Mouse (Mus musculus): ENCODE measurements at regions not wholly inside any gene's neighbourhood (a gene's known extent, or its start where the extent isn't known, plus 50 kb on each side); places are given as distances from the start of the nearest gene placed in this dataset.

- Histone ChIP-seq H3K27ac (ENCODE audit: insufficient read depth, low read depth, low read length) (no peak overlapping the region), H3K4me3 (ENCODE audit: insufficient read depth, low read depth, low read length) (no peak overlapping the region), H3K4me1 (ENCODE audit: control insufficient read depth, insufficient read depth, low read length) (no peaks in the 10 kb centered on the region)
- WGBS = 60% methylated on average over 10 of the region's 10 CpGs
- TF ChIP-seq CTCF (IDR thresholded peaks at IDR 0.05; ENCODE audit: insufficient read depth, low read depth, low read length) (no peak), POLR2A (IDR thresholded peaks at IDR 0.05; ENCODE audit: insufficient read depth, low read depth, low read length) (no peak)
Measured at GRCm38 (mm10) chr16:50841205-50841604, 250.3 kb upstream of the Ccdc54 start.

- H3K4me1 ChIP-seq (ENCODE audit: control insufficient read depth, insufficient read depth, low read length) = no peaks in the 10 kb centered on the region
- TF ChIP-seq POLR2A (IDR thresholded peaks at IDR 0.05; ENCODE audit: insufficient read depth, low read depth, low read length) (no peak), CTCF (IDR thresholded peaks at IDR 0.05; ENCODE audit: insufficient read depth, low read depth, low read length) (no peak)
- no peak overlapping the region for H3K27ac ChIP-seq (ENCODE audit: insufficient read depth, low read depth, low read length)
- H3K4me3 ChIP-seq (ENCODE audit: insufficient read depth, low read depth, low read length) = no peak overlapping the region
- 79% methylated on average over 9 of the region's 9 CpGs for WGBS
Measured at GRCm38 (mm10) chr16:50839665-50840064, 248.7 kb upstream of the Ccdc54 start.

GRCm38 (mm10) chr16:50837416-50837815 lies 246.5 kb upstream of the Ccdc54 start:
- no peak overlapping the region for H3K4me3 ChIP-seq (ENCODE audit: insufficient read depth, low read depth, low read length)
- H3K4me1 ChIP-seq (ENCODE audit: control insufficient read depth, insufficient read depth, low read length) = no peaks in the 10 kb centered on the region
- H3K27ac ChIP-seq (ENCODE audit: insufficient read depth, low read depth, low read length) = no peak overlapping the region
- TF ChIP-seq CTCF (IDR thresholded peaks at IDR 0.05; ENCODE audit: insufficient read depth, low read depth, low read length) (no peak), POLR2A (IDR thresholded peaks at IDR 0.05; ENCODE audit: insufficient read depth, low read depth, low read length) (no peak)
- 84% methylated on average over 9 of the region's 9 CpGs for WGBS

- TF ChIP-seq CTCF (IDR thresholded peaks at IDR 0.05; ENCODE audit: insufficient read depth, low read depth, low read length) (no peak), POLR2A (IDR thresholded peaks at IDR 0.05; ENCODE audit: insufficient read depth, low read depth, low read length) (no peak)
- H3K4me1 ChIP-seq (ENCODE audit: control insufficient read depth, insufficient read depth, low read length) = no peaks in the 10 kb centered on the region
- no peak overlapping the region for H3K27ac ChIP-seq (ENCODE audit: insufficient read depth, low read depth, low read length)
- H3K4me3 ChIP-seq (ENCODE audit: insufficient read depth, low read depth, low read length) = no peak overlapping the region
- 67% methylated on average over 4 of the region's 4 CpGs for WGBS
Measured at GRCm38 (mm10) chr16:50836457-50836856, 245.5 kb upstream of the Ccdc54 start.

GRCm38 (mm10) chr16:50833357-50833756 lies 242.4 kb upstream of the Ccdc54 start:
- TF ChIP-seq POLR2A (IDR thresholded peaks at IDR 0.05; ENCODE audit: insufficient read depth, low read depth, low read length) (no peak), CTCF (IDR thresholded peaks at IDR 0.05; ENCODE audit: insufficient read depth, low read depth, low read length) (no peak)
- Histone ChIP-seq H3K4me1 (ENCODE audit: control insufficient read depth, insufficient read depth, low read length) (no peaks in the 10 kb centered on the region), H3K4me3 (ENCODE audit: insufficient read depth, low read depth, low read length) (no peak overlapping the region), H3K27ac (ENCODE audit: insufficient read depth, low read depth, low read length) (no peak overlapping the region)
- WGBS = 94% methylated on average over 2 of the region's 2 CpGs

DNA sequence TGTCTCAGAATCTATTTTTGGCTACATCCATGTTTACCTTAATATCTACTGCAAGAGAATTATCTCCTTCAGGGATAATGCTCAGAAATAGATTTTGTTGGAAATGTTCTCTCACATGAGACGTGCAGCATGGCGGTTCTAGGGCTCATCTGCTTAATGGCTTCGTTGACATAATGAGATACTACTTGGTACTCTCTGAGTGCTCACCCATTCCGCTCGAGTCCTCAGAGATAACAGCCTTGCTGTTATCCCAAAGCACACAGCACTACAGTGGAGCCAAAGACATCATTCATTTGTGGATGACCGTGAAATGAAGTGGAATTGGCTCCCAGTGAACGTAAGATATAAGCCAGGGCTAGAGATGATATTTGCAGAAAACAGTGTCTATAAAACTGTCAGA lies 231.4 kb upstream of the Ccdc54 start:
- no peak overlapping the region for H3K4me3 ChIP-seq (ENCODE audit: insufficient read depth, low read depth, low read length)
- H3K4me1 ChIP-seq (ENCODE audit: control insufficient read depth, insufficient read depth, low read length) = no peaks in the 10 kb centered on the region
- WGBS = 67% methylated on average over 7 of the region's 7 CpGs
- no peak for TF ChIP-seq POLR2A (IDR thresholded peaks at IDR 0.05; ENCODE audit: insufficient read depth, low read depth, low read length)
- no peak for TF ChIP-seq CTCF (IDR thresholded peaks at IDR 0.05; ENCODE audit: insufficient read depth, low read depth, low read length)
- H3K27ac ChIP-seq (ENCODE audit: insufficient read depth, low read depth, low read length) = no peak overlapping the region

DNA sequence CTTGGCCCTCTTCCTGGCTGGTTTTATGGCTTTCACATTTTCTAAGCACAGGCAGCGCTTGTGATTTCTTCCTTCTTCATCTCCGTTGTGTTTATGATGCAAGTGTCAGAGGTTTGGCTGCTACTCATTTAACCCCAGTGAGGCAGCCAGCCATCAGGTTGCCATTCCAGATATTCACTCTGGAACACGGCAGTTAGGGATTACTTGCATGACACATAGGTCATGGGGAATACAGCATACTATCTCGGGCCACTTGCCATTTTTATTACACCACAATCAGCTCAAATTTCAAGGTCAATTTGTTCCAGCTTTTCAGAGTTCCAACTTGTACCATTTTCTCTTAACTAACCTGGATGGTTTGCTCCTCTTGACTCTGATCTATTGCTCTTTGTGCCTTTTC lies 223.7 kb upstream of the Ccdc54 start:
- no peaks in the 10 kb centered on the region for H3K4me1 ChIP-seq (ENCODE audit: control insufficient read depth, insufficient read depth, low read length)
- H3K4me3 ChIP-seq (ENCODE audit: insufficient read depth, low read depth, low read length) = no peak overlapping the region
- TF ChIP-seq CTCF (IDR thresholded peaks at IDR 0.05; ENCODE audit: insufficient read depth, low read depth, low read length) (no peak), POLR2A (IDR thresholded peaks at IDR 0.05; ENCODE audit: insufficient read depth, low read depth, low read length) (no peak)
- no peak overlapping the region for H3K27ac ChIP-seq (ENCODE audit: insufficient read depth, low read depth, low read length)
- 70% methylated on average over 4 of the region's 4 CpGs for WGBS

- no peaks in the 10 kb centered on the region for H3K4me1 ChIP-seq (ENCODE audit: control insufficient read depth, insufficient read depth, low read length)
- WGBS = 53% methylated on average over 10 of the region's 10 CpGs
- H3K4me3 ChIP-seq (ENCODE audit: insufficient read depth, low read depth, low read length) = no peak overlapping the region
- H3K27ac ChIP-seq (ENCODE audit: insufficient read depth, low read depth, low read length) = no peak overlapping the region
- TF ChIP-seq CTCF (IDR thresholded peaks at IDR 0.05; ENCODE audit: insufficient read depth, low read depth, low read length) (no peak), POLR2A (IDR thresholded peaks at IDR 0.05; ENCODE audit: insufficient read depth, low read depth, low read length) (no peak)
Measured at GRCm38 (mm10) chr16:50799145-50799794, 208.3 kb upstream of the Ccdc54 start.

DNA sequence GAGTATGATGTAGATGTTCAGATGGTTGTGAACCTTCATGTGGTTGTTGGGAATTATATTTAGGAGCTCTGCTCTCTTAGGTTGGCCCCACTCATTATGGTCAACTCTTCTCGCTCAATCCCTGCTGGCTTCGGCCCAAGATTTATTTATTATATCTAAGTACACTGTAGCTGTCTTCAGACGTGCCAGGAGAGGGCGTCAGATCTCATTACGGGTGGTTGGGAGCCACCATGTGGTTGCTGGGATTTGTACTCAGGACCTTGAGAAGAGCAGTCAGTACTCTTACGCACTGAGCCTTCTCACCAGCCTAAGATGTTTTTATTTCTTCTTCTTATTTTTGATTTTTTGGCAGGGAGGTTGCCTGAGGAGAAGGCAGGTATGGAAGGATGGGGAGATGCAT lies 207.1 kb upstream of the Ccdc54 start:
- 83% methylated on average over 6 of the region's 6 CpGs for WGBS
- no peak overlapping the region for H3K4me3 ChIP-seq (ENCODE audit: insufficient read depth, low read depth, low read length)
- TF ChIP-seq POLR2A (IDR thresholded peaks at IDR 0.05; ENCODE audit: insufficient read depth, low read depth, low read length) (no peak), CTCF (IDR thresholded peaks at IDR 0.05; ENCODE audit: insufficient read depth, low read depth, low read length) (no peak)
- H3K4me1 ChIP-seq (ENCODE audit: control insufficient read depth, insufficient read depth, low read length) = no peaks in the 10 kb centered on the region
- no peak overlapping the region for H3K27ac ChIP-seq (ENCODE audit: insufficient read depth, low read depth, low read length)

DNA sequence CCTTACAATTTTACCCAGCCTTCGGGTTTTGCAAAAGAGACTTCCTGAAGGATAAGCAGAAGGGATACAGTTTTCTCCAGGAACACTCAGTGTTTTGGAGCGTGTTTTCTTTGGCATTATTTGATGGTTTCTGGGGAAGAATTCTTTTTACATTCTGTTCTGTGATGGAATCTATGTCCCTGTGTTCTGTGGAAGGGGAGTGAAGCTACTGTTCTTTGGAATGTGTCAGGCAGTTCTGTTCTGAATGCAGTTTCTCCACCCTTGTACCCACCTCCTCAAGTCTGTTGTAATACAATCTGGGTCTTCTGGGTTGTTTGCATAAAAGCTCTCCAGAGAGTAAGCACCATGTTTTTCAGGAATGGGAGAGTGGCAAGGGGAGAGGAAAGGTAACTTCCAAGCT lies 202.0 kb upstream of the Ccdc54 start:
- WGBS = 76% methylated on average over 2 of the region's 2 CpGs
- H3K4me1 ChIP-seq (ENCODE audit: control insufficient read depth, insufficient read depth, low read length) = no peaks in the 10 kb centered on the region
- no peak overlapping the region for H3K4me3 ChIP-seq (ENCODE audit: insufficient read depth, low read depth, low read length)
- no peak overlapping the region for H3K27ac ChIP-seq (ENCODE audit: insufficient read depth, low read depth, low read length)
- no peak for TF ChIP-seq POLR2A (IDR thresholded peaks at IDR 0.05; ENCODE audit: insufficient read depth, low read depth, low read length)
- TF ChIP-seq CTCF (IDR thresholded peaks at IDR 0.05; ENCODE audit: insufficient read depth, low read depth, low read length) = no peak

All from olfactory bulb, adult 2 months (tissue).